Mouse (Mus musculus): Measurements from ENCODE around the gene Usp10. TPM values are rescaled to one million over a fixed set of nuclear protein-coding genes. Genes with fewer than 3 reads are reported as not detected.

The Usp10 gene
- total and polyA plus RNA-seq, 3 experiments, result 227 to 398 (median 263) TPM

GRCm38 (mm10) chr8:119861706-119862389, 48.3 kb upstream of the Usp10 start, which contains the start of gene Klhl36:
Gene Klhl36 (plus strand): TSS chr8:119862266.
- peak; percentile 93 for DNase-seq (ENCODE audit: low read depth, low spot score)
- Histone ChIP-seq H3K4me1 (ENCODE audit: control insufficient read depth in 1 of 2, insufficient read depth in 2 of 2, low read length in 2 of 2) (peaks cover 2 to 16% of the 10 kb centered on the region in 2 experiments), H3K27ac (ENCODE audit: control insufficient read depth, low read depth, low read length) (no peak within 1 kb of the TSS)
- no peak for TF ChIP-seq MYC (IDR thresholded peaks at IDR 0.05; ENCODE audit: low read depth, low read length)
- no peak for TF ChIP-seq USF2 (IDR thresholded peaks at IDR 0.05; ENCODE audit: borderline replicate concordance in 1 of 2, insufficient read depth in 1 of 2, low read depth in 1 of 2, low read length in 2 of 2)
- no peak for TF ChIP-seq MYB (IDR thresholded peaks at IDR 0.05; ENCODE audit: low read depth, low read length)
- no peak for TF ChIP-seq ZMIZ1 (IDR thresholded peaks at IDR 0.05; ENCODE audit: low read depth, low read length)
- TF ChIP-seq KAT2A (conservative IDR thresholded peaks at IDR 0.05; ENCODE audit: low read depth, low read length), result no peak
- TF ChIP-seq POLR2AphosphoS2 (IDR thresholded peaks at IDR 0.05; ENCODE audit: low read length), result peak; percentile 29; the same call in 1 of the 2 replicates
- TF ChIP-seq TBP (IDR thresholded peaks at IDR 0.05; ENCODE audit: low read depth, low read length), result no peak
- no peak for TF ChIP-seq MEF2A (IDR thresholded peaks at IDR 0.05; ENCODE audit: extremely low read depth, insufficient replicate concordance, low read depth, low read length, poor library complexity, severe bottlenecking)
- no peak for TF ChIP-seq ZNF384 (IDR thresholded peaks at IDR 0.05; ENCODE audit: low read depth, low read length)
- no peak for TF ChIP-seq GATA1 (IDR thresholded peaks at IDR 0.05; ENCODE audit: low read depth, low read length)
- no peak for TF ChIP-seq ETS1 (IDR thresholded peaks at IDR 0.05; ENCODE audit: low read depth, low read length)
- TF ChIP-seq POLR2A (IDR thresholded peaks at IDR 0.05; ENCODE audit: control insufficient read depth in 1 of 2, insufficient read depth in 1 of 2, low read depth in 1 of 2, low read length in 2 of 2, poor library complexity in 1 of 2), result peak; percentile 49 to 64; a peak in 2 of 4 replicates
- TF ChIP-seq USF1 (IDR thresholded peaks at IDR 0.05; ENCODE audit: low read depth, low read length), result no peak
- no peak for TF ChIP-seq GABPA (IDR thresholded peaks at IDR 0.05; ENCODE audit: low read depth, low read length)
- no peak for TF ChIP-seq POLR2AphosphoS5 (IDR thresholded peaks at IDR 0.05; ENCODE audit: borderline replicate concordance, low read depth, low read length)
- TF ChIP-seq CHD2 (IDR thresholded peaks at IDR 0.05; ENCODE audit: low read length), result no peak
- TF ChIP-seq TCF12 (IDR thresholded peaks at IDR 0.05; ENCODE audit: low read depth, low read length), result peak; percentile 27
- no peak; the same call in 1 of the 2 replicates for TF ChIP-seq MAZ (IDR thresholded peaks at IDR 0.05; ENCODE audit: low read depth, low read length)
- no peak for TF ChIP-seq CTCF (IDR thresholded peaks at IDR 0.05 in 2 of 3, conservative IDR thresholded peaks at IDR 0.05 in 1 of 3; ENCODE audit: control insufficient read depth in 1 of 3, insufficient read depth in 1 of 3, low read depth in 2 of 3, low read length in 3 of 3, poor library complexity in 1 of 3, severe bottlenecking in 1 of 3)
- TF ChIP-seq CHD1 (IDR thresholded peaks at IDR 0.05; ENCODE audit: low read depth, low read length), result no peak
- peak; percentile 28; the same call in 1 of the 2 replicates for TF ChIP-seq SIN3A (IDR thresholded peaks at IDR 0.05; ENCODE audit: low read length)
- no peak for TF ChIP-seq SMC3 (IDR thresholded peaks at IDR 0.05; ENCODE audit: low read depth, low read length)
- peak; percentile 52; the same call in 1 of the 2 replicates for TF ChIP-seq MXI1 (IDR thresholded peaks at IDR 0.05; ENCODE audit: low read depth, low read length)
- no peak for TF ChIP-seq RCOR1 (IDR thresholded peaks at IDR 0.05; ENCODE audit: low read depth, low read length)
- 0 out of 2 replicates have a peak, but pooled peaks have one; percentile 41 for TF ChIP-seq UBTF (IDR thresholded peaks at IDR 0.05; ENCODE audit: borderline replicate concordance, insufficient read depth, low read depth, low read length)
- no peak for TF ChIP-seq EP300 (IDR thresholded peaks at IDR 0.05; ENCODE audit: low read depth in 1 of 2, low read length in 2 of 2)
- TF ChIP-seq ELF1 (IDR thresholded peaks at IDR 0.05; ENCODE audit: low read depth, low read length), result peak; percentile 60
- no peak for TF ChIP-seq BHLHE40 (IDR thresholded peaks at IDR 0.05; ENCODE audit: borderline replicate concordance, low read depth, low read length)
- 0 out of 2 replicates have a peak, but pooled peaks have one; percentile 17 for TF ChIP-seq NRF1 (IDR thresholded peaks at IDR 0.05; ENCODE audit: insufficient read depth, low read depth, low read length, poor library complexity, severe bottlenecking)
- TF ChIP-seq ZC3H11A (IDR thresholded peaks at IDR 0.05; ENCODE audit: low read depth, low read length), result no peak
- TF ChIP-seq ZKSCAN1 (IDR thresholded peaks at IDR 0.05; ENCODE audit: low read depth, low read length), result no peak
- no peak for TF ChIP-seq RAD21 (IDR thresholded peaks at IDR 0.05; ENCODE audit: low read depth, low read length)
- TF ChIP-seq NELFE (IDR thresholded peaks at IDR 0.05; ENCODE audit: low read depth, low read length), result peak; percentile 66
- TF ChIP-seq E2F4 (IDR thresholded peaks at IDR 0.05; ENCODE audit: borderline replicate concordance, low read depth, low read length), result no peak
- no peak for TF ChIP-seq TAL1 (IDR thresholded peaks at IDR 0.05; ENCODE audit: low read length)
- no peak for TF ChIP-seq MAFK (IDR thresholded peaks at IDR 0.05; ENCODE audit: borderline replicate concordance, low read depth, low read length)

More at GRCm38 (mm10) chr8:119861706-119862389, 48.3 kb upstream of the Usp10 start, which contains the start of gene Klhl36:
- Histone ChIP-seq H3K9me3 (replicated peaks; ENCODE audit: insufficient read depth, low read length) (no peaks in the 10 kb centered on the region), H3K27me3 (ENCODE audit: control insufficient read depth in 1 of 2, insufficient read depth in 2 of 2, low read length in 2 of 2) (no peaks in the 10 kb centered on the region), H3K79me2 (ENCODE audit: control insufficient read depth, insufficient read depth, low read length, poor library complexity) (no peaks in the 10 kb centered on the region; the same call in 1 of the 2 replicates), H3K4me3 (ENCODE audit: control insufficient read depth in 1 of 2, insufficient read depth in 1 of 2, low read depth in 2 of 2, low read length in 2 of 2) (peak within 1 kb of the TSS; percentile 67 to 94), H3K9ac (ENCODE audit: control insufficient read depth, low read depth, low read length, poor library complexity, severe bottlenecking) (peak within 1 kb of the TSS; percentile 72), H3K36me3 (ENCODE audit: control insufficient read depth in 1 of 2, insufficient read depth in 2 of 2, low read length in 2 of 2) (peaks cover 0 to 2% of the 10 kb centered on the region in 2 experiments; a peak in 1 of 4 replicates)
